Mouse (Mus musculus): ENCODE measurements around the gene Btbd35f16.
"Not testable (repeated sequence)": the region's sequence is repeated elsewhere in the genome, so short reads cannot be mapped to it uniquely, and the experiment has no call there.

The Btbd35f16 gene

DNA sequence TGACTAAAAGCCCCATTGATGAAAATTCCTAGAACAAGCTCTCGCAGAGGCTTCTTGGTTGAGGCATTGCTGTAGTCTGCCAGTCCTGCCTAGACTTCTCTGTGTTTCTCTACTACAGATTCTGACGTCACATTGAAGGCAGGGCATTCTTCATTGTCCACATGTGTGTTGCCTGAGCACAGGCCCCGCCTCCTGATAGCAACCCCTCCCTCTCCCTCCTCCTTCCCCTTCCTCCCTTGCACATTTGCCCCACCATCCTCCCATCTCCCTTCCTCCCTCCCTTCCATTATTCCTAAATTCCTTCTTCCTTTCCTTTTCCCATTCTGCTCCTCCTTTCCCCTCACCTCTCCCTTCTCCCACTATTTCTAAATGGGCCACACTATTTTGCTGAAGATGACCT is at the start of gene Btbd35f16:
Btbd35f16 (minus strand) TSS at position 101 of the 400 bp plus-strand sequence.
- not testable (repeated sequence) for DNase-seq

All from cerebellum, adult 8-10 months (tissue).